Mouse (Mus musculus) layer of hippocampus, adult 8-10 months (tissue): ENCODE data around the gene Capn12. TPM values are rescaled to one million over a fixed set of nuclear protein-coding genes. Genes with fewer than 3 reads are reported as not detected.

Source experiments
- DNase-seq, 2 experiments: peaks; one replicate each; pipeline ENCODE4 v3.0.0; 2022; ENCODE audit warnings: low spot score in 2 of 2
- total RNA-seq, 4 experiments: library from RNA; stranded (reverse); gene quantifications; 2 replicates each; pipeline ENCODE4 v1.2.4; 2022

Capn12 gene
- under 1 TPM; 0.25 to 0.61 (median 0.41) TPM for total RNA-seq

DNA sequence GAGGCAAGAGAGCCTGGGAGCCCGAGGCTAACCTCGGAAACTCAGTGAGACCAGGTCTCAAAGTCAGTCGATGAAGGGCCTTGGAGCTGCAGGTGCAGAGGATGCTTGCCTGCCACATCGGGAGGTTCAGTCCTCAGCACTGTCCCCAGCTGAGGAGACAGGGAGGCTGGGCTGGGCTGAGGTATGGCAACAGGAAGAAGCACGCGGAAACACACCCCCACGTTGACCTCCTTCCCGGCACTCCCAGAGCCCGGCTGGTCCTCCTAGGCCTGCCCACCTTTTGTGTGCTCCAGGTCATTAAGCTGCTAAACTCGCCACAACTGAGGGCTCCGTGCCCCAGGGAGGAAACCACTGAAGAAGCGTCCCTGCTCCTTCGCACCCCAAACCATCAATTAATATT, at the start of gene Capn12:
Capn12 (plus strand) TSS at position 224 of the 400 bp plus-strand sequence.
- no peak for DNase-seq

DNA sequence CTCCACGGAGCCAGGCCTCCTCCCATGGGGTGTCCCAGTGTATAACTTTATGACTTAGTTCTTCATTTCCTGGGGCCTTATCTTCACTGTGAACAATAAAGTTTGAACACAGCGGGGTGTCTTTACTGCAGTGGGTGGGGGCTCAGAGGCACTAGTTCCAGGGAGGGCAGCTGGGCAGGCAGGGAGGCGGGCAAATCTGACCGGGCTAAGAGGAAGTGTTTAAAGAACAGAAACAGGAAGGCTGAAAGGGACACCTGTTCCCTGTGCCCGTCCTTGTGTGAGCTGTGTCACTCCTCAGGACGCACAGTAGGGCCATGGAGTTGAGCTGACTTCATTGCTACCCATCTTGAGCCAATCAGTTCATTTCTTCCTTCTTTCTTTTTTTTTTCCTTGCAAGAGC, 49.1 kb upstream of the Capn12 start:
- DNase-seq, result no peak

GRCm38 (mm10) chr7:28833723-28834347, 47.4 kb upstream of the Capn12 start, which contains the start of gene Lgals4:
TSS of gene Lgals4 (plus strand) at chr7:28833854.
- DNase-seq, result no peak

- no peak for DNase-seq
Measured at GRCm38 (mm10) chr7:28836936-28837335, 44.3 kb upstream of the Capn12 start.

DNA sequence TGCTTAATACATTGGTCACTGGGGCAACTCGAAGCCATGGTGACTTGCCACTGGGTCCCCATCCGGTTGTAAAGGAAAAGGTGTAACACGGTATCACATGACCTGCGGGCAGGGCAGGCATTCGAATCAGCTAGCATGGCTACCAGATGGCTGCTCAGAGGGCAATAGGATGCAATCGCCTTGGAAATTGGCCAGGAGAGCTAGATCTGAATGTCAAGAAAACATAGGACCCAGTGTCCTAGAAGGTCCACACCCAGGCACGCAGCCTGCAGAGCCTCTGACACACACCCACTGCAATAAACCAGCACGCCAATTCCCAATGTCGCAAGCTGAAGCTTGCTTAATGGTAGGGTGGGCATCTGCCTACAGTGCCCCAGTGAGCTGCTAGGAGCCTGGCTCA, 42.9 kb upstream of the Capn12 start:
- DNase-seq, result no peak

DNA sequence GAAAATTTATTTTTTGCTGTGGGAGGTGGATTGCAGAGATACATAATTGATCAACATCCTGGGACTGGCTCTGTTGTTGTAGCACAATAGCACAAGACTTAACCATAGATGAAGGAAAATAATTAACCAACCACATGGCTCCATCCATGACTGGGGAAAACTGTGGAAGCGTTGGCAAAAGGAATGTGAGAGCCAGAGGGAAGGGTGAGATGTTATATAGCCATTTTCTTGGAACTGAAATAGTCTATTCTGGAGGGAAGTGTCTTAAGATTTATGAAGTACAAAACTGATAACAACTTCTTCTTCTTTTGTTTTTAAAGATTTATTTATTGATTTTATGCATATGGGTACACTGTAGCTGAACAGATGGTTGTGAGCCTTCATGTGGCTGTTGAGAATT, 33.9 kb upstream of the Capn12 start:
- no peak for DNase-seq

DNA sequence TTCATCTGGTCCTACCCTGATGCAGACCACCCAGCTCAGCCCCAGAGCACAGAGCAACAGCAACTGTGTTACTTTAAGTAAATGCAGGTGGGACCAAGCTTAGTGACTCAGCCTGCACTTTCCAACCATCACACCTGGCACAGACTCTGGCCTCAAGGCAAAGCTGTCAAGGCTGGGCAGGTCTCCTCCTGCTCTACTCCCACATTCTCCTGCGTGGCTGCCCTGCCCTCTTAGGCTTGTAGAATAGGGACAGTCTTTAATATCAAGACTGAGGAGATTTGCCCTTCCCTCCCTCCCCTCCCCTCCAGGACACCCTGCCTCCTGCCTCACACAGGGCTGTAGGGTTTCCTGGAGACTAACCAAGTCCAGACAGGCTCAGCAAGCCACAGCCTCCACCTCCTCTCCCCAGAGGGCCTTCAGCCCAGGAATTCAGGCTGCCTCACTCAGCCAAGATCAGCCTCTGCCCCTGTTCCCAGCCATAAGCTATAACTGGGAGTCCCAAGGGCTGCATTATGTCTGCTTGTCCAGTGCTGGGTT, 31.5 kb upstream of the Capn12 start:
- no peak for DNase-seq

GRCm38 (mm10) chr7:28850642-28851041, 30.6 kb upstream of the Capn12 start:
- DNase-seq, result no peak

DNA sequence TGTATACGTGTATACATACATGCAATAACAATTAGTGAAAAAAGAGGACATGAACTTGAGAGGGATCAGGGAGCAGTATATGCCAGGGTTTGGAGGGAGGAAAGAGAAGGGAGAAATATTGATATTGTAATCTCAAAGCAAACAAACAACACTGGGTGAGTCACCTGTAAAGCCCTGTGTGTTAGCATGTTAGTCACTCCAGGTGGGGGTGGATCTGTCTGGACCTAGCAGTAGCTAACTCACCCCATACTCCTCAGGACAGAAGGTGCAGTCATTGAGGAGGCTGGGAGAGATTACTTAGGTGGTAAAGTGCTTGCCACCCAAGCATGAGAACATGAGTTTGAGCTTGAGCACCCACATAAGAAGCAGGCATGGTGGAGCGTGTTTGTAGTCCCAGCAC, 21.3 kb upstream of the Capn12 start:
- no peak for DNase-seq

- no peak for DNase-seq
Measured at GRCm38 (mm10) chr7:28860898-28861297, 20.3 kb upstream of the Capn12 start.

DNA sequence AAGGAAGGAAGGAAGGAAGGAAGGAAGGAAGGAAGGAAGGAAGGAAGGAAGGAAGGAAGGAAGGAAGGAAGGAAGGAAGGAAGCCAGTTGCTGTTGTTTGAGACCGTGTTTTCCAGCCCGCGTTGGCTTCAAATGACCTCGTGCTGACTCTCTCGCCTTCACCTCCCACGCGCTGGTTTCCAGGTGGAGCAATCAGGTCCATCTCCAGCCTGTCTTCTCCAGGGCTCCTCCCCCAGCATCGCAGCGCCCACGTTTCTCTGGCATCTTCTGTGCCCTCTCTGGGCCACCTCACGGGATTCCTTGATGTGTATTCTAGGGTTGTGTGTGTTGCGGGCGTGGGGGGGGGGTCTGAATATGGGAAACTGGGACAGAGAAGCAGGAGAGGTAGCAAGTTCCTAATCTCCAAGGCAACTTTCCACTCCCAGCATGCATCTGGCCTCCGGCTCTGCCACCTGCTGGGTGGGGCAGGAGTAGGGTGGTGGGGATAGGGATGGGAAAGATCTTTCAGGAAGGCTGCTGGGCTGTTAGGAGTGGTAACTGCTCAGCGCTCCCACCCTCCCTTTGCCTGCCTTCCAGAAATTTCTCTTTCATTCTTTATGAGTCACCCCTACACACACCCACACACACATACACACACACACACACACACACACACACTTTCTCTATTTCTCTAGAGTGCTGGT, 18.3 kb upstream of the Capn12 start:
- peak in 1 of 2 experiments; percentile 38 for DNase-seq

DNA sequence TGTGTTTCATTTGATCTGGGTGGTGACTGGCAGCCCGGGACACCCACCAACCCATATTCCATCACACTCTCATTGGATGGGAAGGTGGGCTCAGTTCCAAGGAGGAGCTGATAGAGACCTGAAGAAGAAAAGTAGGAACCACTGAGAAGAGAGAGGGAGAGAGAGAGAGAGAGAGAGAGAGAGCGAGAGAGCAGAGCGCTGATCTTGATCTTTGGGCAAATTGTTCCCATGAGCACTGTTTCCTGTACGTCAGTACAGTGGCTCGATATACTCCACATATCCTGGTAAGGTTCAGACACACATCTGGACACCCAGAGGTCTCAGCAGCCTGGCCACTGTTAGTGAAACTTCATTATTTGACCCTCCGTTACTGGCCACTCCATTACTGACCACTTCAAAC, 17.7 kb upstream of the Capn12 start, which contains the start of gene Lgals7:
Lgals7 (plus strand) TSS at position 314 of the 400 bp plus-strand sequence.
- DNase-seq, result no peak

- DNase-seq, result no peak
Measured at GRCm38 (mm10) chr7:28864288-28864750, 16.9 kb upstream of the Capn12 start.

DNA sequence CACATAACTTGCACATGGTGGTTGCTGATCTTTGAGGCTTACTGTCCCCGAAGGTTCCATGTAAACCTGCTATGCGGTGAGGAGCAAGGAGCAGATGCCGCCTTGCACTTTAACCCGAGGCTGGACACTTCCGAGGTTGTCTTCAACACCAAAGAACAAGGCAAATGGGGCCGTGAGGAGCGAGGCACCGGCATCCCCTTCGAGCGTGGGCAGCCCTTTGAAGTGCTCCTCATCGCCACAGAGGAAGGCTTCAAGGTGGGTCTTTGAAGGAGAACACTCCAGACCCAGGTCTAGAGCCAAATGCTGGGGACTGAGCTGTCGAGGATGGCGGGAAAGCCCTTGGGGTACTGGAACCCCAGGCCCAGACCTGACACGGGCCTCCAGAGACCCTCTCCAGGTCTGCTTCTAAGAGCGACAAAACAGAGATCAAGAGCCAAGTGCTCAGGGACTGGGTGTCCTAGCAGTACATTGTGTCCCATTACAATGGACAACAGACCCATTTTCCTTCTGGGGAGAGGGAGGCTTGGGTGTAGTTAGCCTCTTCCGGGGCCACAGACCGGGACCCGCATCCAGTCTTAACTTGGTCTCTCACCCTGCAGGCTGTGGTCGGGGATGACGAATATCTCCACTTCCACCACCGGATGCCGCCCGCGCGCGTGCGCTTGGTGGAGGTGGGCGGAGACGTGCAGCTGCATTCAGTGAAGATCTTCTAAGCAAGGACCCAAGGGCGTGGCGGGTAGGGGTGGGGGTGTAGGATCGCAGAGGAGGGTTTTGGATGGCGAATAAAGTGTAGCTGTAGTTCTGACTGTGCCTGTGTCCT, 15.5 kb upstream of the Capn12 start:
- DNase-seq, result peak; percentile 63 to 64

- no peak for DNase-seq
Measured at GRCm38 (mm10) chr7:28866769-28867507, 14.3 kb upstream of the Capn12 start.

DNA sequence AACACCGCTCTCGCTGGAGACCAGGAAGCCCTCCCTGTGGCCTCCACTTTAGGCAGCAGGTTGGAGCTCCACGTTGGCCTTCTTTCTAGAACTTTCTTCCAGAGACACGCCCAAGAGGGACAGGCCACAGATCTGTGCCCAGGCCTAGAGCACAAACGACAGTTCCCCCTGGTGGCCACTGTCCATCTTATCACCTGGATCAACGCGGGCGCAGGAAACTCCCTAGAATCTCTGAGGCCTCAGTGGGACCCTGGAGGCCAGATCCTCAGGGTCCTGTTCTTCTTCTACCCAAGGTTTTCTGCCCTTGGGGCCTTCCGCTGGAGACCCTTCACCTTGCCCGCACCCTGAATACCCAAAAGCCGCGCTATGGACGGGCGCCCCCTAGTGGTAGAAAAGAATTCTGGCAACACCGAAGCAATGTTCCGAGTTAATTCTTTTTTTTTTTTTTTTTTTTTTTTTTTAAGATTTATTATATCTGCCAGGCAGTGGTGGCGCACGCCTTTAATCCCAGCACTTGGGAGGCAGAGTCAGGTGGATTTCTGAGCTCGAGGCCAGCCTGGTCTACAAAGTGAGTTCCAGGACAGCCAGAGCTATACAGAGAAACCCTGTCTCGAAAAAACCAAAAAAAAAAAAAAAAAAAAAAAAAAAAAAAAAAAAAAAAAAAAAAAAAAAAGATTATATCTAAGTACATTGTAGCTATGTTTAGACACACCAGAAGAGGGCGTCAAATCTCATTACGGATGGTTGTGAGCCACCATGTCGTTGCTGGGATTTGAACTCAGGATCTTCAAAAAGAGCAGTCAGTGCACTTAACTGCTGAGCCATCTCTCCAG, 13.5 kb upstream of the Capn12 start:
- DNase-seq, result peak in 1 of 2 experiments; percentile 49

DNA sequence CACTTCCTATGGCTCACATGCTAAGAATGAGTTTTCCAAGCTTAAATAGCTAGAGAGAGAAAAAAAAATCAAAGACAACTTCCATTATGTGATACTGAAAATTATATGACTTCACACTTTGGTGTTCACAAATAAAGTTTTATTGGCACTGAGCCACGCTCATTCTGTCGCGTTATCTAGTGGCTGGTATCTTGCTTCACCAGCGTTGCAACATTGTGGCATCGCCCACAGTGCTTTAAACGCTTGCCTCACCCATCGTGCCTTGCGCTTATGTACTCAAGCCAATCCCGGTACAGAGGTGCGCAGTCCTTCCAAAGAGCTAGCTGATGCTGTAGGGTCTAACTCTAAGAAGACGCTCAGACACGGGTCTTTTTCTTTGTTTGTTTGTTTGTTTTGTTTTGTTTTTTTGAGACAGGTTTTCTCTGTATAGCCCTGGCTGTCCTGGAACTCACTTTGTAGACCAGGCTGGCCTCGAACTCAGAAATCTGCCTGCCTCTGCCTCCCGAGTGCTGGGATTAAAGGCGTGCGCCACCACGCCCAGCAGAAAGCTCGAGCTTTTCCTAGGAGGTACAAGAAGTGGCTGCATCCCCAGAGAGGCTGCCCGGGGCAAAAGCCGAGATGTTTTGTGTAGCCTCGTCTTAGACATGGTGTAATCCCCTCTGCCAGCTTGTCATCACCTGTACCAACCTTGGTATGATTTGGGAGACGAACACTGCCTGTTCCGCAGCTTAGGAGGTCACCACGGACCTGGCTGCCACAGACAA, 10.1 kb upstream of the Capn12 start:
- no peak for DNase-seq

- DNase-seq, result no peak
Measured at GRCm38 (mm10) chr7:28874565-28874964, 6.7 kb upstream of the Capn12 start.

DNA sequence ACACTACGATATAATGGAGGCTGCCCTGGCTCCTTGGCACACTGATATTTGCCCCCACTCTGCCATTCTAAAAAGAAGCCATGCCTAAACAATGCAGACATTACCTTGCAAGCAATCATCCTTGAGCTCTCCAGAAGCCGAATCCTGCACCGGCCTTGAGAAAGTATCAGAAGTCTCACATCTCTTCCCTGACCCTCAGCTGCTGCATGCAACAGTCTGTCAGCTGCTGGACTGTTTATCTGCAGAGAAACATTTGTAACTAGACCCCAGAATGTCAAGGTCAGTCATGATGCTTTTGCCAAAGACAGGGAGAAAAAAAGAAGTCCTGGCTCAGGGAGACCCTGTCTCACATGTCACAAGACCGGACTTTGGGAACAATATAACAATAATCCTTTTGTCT, 5.1 kb upstream of the Capn12 start:
- DNase-seq, result no peak
